Mouse (Mus musculus) erythroblast, adult 5-6 weeks (primary cell): ENCODE results near the gene Pgc. TPM values are rescaled to one million over a fixed set of nuclear protein-coding genes. Genes with fewer than 3 reads are reported as not detected.

Experiments used
- ATAC-seq: replicated peaks from 2 replicates; pipeline ENCODE4 v1.8.0; 2016; ENCODE audit warnings: moderate number of reproducible peaks, mild to moderate bottlenecking, moderate TSS enrichment, inconsistent platforms; ENCODE audit not compliant: poor library complexity, low FRiP score, severe bottlenecking
- total RNA-seq, 2 experiments: library from RNA; stranded (forward) in 1 of 2; stranded (reverse) in 1 of 2; fragments of 150-400 nt in 1 of 2; fragments of 200-764, 138-1000 nt in 1 of 2; gene quantifications; 2 replicates each; pipeline versions ENCODE4 v1.2.3 to v1.2.4; 2015 to 2017; ENCODE audit warnings: low replicate concordance in 2 of 2

The Pgc gene
- total RNA-seq, 2 experiments from 2014 or later, result not detected

DNA sequence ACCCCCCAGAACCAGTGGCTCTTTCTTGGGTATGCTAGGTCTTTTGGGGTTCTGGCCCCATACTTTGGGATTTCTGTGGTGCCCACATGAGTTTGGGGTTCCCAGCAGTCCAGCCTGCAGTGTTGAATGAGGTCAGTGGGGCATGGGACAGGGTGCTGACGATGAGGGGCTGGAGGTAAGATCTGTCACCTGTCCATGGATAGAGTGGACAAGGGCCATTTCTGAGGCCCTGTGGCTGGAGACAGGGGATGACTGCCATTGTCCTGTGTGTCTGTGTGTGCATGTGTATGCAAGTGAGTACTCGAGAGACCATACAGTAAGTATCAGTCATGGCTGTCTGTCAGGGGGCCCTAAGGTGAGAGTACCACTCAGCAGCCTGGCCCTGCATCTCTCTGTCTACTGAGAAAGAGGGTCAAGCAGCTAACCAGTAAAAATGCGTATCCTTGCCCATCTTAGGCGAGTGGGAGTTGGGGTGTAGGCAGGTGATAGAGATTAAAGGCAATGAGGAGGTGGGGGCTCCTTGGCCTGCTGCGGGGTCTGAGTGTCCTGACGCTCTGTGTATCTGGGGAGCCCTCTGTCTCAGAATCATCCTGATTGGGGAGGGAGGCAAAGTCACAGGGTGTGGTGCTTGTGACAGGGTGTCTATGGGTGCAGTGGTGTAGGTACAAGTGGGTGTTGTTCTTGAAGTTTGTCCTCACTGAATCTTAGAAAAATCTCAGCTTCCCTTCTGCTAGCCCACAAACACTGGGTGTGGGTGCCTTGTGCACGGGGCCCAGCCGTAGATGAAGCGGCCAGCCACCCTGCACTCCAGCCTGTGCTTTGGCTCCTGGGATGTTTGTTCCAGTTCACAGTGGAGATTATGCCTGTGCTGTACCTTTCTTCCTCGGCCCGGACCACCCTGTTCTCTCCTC lies 43.0 kb downstream of the Pgc start:
- ATAC-seq, result no peak

DNA sequence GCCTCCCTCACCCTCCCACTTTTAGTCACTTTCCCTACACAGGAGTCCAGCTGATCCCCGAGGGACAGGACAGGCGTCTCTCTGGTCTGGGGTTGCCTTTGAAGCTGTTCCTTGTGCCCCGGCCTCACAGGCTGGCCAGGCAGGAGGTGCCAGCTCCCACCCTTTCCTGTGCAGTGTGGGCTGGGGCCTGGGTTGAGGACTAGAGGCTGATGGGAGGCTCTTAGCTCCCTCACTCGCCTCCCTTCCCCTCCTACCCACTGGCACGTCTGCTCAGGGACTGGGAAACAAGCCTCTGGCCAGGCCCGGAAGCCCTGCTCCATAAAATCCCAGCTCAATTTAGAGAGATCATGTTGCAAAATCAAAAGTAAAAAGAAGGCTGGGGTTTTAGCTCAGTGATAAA lies 47.0 kb downstream of the Pgc start:
- ATAC-seq, result no peak

DNA sequence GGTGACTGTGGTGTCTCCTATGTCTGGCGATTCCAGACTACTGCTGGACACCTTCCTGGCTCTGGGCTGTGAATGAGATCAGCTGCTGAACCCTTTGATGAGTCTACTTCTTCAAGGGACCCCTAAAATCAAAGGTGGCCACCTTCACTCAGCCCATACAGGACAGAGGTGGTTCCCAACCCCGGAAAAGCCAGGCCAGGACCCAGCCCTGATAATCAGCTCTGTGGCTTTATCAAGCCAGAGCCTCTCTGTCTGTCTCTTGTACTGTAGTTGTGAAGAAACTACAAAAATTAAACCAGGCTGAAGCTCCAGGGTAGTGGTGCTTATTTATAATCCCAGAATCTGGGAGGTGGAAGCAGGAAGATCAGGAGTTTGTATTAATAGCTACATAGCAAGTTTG lies 50.5 kb downstream of the Pgc start:
- ATAC-seq, result no peak

DNA sequence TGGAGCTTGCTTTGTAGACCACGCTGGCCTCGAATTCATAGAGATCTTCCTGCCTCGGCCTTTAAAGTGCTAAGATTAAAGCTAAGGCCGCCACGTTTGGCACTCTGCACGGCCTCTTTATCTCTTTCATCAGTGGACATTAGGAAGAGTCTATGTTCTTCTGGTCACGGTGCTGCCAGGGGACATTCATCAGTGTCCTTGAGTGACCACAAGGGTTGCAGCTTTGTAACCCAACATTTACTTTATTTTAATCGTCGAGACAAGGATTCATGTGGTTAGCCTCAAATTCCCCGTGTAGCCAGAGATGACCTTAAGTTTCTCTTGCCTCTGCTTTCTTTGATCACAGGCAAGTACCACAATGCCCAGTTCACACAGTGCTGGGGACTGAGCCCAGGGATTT lies 53.8 kb downstream of the Pgc start:
- no peak for ATAC-seq

DNA sequence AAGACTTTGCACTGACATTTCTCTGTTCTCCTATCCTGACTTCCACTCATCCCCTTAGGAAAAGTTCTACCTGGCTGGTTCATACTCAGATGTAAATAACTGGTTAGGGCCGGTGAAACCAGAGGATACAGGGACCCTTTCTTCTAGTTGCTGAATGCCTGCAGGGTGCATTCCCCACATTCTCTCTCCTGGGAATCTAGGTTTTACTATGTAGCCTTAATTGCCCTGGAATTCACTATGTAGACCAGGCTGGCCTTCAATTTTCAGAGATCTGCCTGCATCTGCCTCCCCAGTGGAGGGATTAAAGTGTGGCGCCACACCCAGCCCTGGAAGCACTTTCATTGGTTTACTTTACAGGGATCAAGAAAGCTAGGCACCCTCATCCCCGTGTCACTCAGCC lies 55.8 kb downstream of the Pgc start:
- ATAC-seq, result no peak

DNA sequence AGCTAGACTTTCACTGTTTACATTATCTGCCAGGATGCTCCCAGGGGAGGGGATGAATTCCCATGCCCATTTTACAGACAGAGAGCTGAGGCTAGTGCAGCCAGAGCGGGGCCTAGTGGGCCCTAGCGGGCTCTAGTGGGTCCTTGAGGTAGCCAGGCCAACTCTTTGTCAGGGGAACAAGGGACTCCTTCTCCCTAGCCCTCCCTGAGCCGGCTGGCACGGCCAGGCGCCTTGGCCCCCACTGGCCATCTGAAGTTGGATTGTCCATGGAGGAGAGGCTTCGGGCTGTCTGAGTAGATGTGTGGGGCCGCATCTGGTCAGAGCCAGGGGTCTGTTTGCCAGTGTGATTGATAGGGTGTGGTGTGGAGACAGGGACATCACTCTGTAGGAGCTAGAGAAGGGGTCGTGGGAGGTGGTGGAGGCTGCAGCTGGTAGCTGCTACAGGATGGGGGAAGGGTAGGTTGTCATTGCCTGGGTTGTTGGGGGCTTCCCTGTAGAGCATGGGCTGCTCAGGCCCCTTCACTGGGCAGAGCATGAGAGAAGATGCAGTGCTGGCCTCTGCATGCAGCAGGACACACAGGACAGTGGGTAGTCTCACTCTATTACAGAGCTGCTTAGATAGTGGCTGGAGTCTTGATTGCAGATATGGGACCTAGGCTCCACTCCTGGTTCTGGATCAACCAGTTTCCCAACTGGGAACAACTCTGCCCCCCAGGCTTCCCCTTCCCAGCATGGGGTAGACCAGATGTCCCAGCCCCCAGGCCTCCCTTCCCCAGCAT lies 57.0 kb downstream of the Pgc start:
- ATAC-seq, result no peak

Other genes starting within 250 kb of the Pgc start
- gene Taf8, start 224.6 kb upstream of the Pgc start, total RNA-seq (2015; ENCODE audit: low replicate concordance), result 34.5 and 36.5 TPM in 2 replicates
- gene Taf8, start 224.6 kb upstream of the Pgc start, total RNA-seq (2017; ENCODE audit: low replicate concordance), result 47.1 and 67.9 TPM in 2 replicates
- 85.3 and 115 TPM in 2 replicates for gene Ccnd3, start 221.8 kb upstream of the Pgc start, total RNA-seq (2015; ENCODE audit: low replicate concordance)
- 64.3 and 65.9 TPM in 2 replicates for gene Ccnd3, start 221.8 kb upstream of the Pgc start, total RNA-seq (2017; ENCODE audit: low replicate concordance)
- 1.2 and 2.1 TPM in 2 replicates for gene Bysl, start 115.3 kb upstream of the Pgc start, total RNA-seq (2015; ENCODE audit: low replicate concordance)
- 3.2 and 4.3 TPM in 2 replicates for gene Bysl, start 115.3 kb upstream of the Pgc start, total RNA-seq (2017; ENCODE audit: low replicate concordance)
- gene Med20, start 115.3 kb upstream of the Pgc start, total RNA-seq (2015; ENCODE audit: low replicate concordance), result 10.4 and 19.9 TPM in 2 replicates
- gene Med20, start 115.3 kb upstream of the Pgc start, total RNA-seq (2017; ENCODE audit: low replicate concordance), result 48.5 and 68.2 TPM in 2 replicates
- 2.5 and 4.8 TPM in 2 replicates for gene Gm20517, start 115.3 kb upstream of the Pgc start, total RNA-seq (2015; ENCODE audit: low replicate concordance)
- 6.3 and 16.2 TPM in 2 replicates for gene Gm20517, start 115.3 kb upstream of the Pgc start, total RNA-seq (2017; ENCODE audit: low replicate concordance)
- 7.3 and 36.5 TPM in 2 replicates for gene Usp49, start 96.2 kb upstream of the Pgc start, total RNA-seq (2015; ENCODE audit: low replicate concordance)
- gene Usp49, start 96.2 kb upstream of the Pgc start, total RNA-seq (2017; ENCODE audit: low replicate concordance), result 14.8 and 27.6 TPM in 2 replicates
- 24.2 and 44.9 TPM in 2 replicates for gene Tomm6, start 38.5 kb upstream of the Pgc start, total RNA-seq (2015; ENCODE audit: low replicate concordance)
- gene Tomm6, start 38.5 kb upstream of the Pgc start, total RNA-seq (2017; ENCODE audit: low replicate concordance), result 9.1 and 10.8 TPM in 2 replicates
- not detected in 2 replicates for gene Frs3, start 37.8 kb upstream of the Pgc start, total RNA-seq (2015; ENCODE audit: low replicate concordance)
- gene Frs3, start 37.8 kb upstream of the Pgc start, total RNA-seq (2017; ENCODE audit: low replicate concordance), result not detected in 2 replicates
- gene Gm21981, start 32.4 kb upstream of the Pgc start, total RNA-seq (2015; ENCODE audit: low replicate concordance), result not detected in 2 replicates
- gene Gm21981, start 32.4 kb upstream of the Pgc start, total RNA-seq (2017; ENCODE audit: low replicate concordance), result not detected in 2 replicates
- not detected in 2 replicates for gene Prickle4, start 32.1 kb upstream of the Pgc start, total RNA-seq (2015; ENCODE audit: low replicate concordance)
- gene Prickle4, start 32.1 kb upstream of the Pgc start, total RNA-seq (2017; ENCODE audit: low replicate concordance), result not detected in 2 replicates
- 4.6 and 6.7 TPM in 2 replicates for gene Tfeb, start 10.2 kb downstream of the Pgc start, total RNA-seq (2015; ENCODE audit: low replicate concordance)
- 3.8 and 9.4 TPM in 2 replicates for gene Tfeb, start 10.2 kb downstream of the Pgc start, total RNA-seq (2017; ENCODE audit: low replicate concordance)
- not detected in 2 replicates for gene Mdfi, start 107.8 kb downstream of the Pgc start, total RNA-seq (2015; ENCODE audit: low replicate concordance)
- gene Mdfi, start 107.8 kb downstream of the Pgc start, total RNA-seq (2017; ENCODE audit: low replicate concordance), result not detected in 2 replicates
- 1.2 and 4.0 TPM in 2 replicates for gene Foxp4, start 197.8 kb downstream of the Pgc start, total RNA-seq (2015; ENCODE audit: low replicate concordance)
- gene Foxp4, start 197.8 kb downstream of the Pgc start, total RNA-seq (2017; ENCODE audit: low replicate concordance), result 0.51 and 0.70 TPM in 2 replicates